Comparison of ENCODE assay signal across 8 mouse cellular contexts in genomic region chr11:33614218-33614617, GRCm38 (mm10). TPM values are rescaled to one million over a fixed set of nuclear protein-coding genes. Genes with fewer than 3 reads are reported as not detected.
DNase-seq lines count a peak whose midpoint lies in the region; ATAC-seq and TF ChIP-seq lines count a peak whose summit lies in the region.

No protein-coding gene starts in this region.

- no peaks in the 10 kb centered on the region for H3K4me1 ChIP-seq in embryonic facial prominence, embryonic 11.5 days (ENCODE audit: control insufficient read depth, insufficient read depth, low read length)
- H3K4me1 ChIP-seq in heart, embryonic 10.5 days = 0 out of 2 replicates have a peak, but pooled peaks cover 5% of the 10 kb centered on the region
- no peaks in the 10 kb centered on the region for H3K4me1 ChIP-seq in kidney, embryonic 16.5 days (ENCODE audit: insufficient read depth, low read length)
- H3K4me1 ChIP-seq in limb, embryonic 14.5 days (ENCODE audit: control insufficient read depth, insufficient read depth, low read length) = no peaks in the 10 kb centered on the region

- H3K27ac ChIP-seq in embryonic facial prominence, embryonic 11.5 days (replicated peaks; ENCODE audit: low read depth, low read length) = no peak overlapping the region
- H3K27ac ChIP-seq in heart, embryonic 10.5 days = no peak overlapping the region
- H3K27ac ChIP-seq in kidney, embryonic 16.5 days (ENCODE audit: low read length) = no peak overlapping the region
- H3K27ac ChIP-seq in limb, embryonic 14.5 days (replicated peaks; ENCODE audit: low read depth, low read length) = no peak overlapping the region

- DNase-seq in A20 (ENCODE audit: low read depth, low spot score) = peak; percentile 60
- peak; percentile 54 to 73 for DNase-seq in adrenal gland, postnatal 36 days
- DNase-seq in embryonic facial prominence, embryonic 11.5 days (ENCODE audit: low spot score) = peak; percentile 88
- peak; percentile 86 for DNase-seq in heart, embryonic 10.5 days (ENCODE audit: low spot score)
- peak; percentile 74 for DNase-seq in limb, embryonic 14.5 days (ENCODE audit: low spot score)
- peak; percentile 17 to 19 for DNase-seq in natural killer cell, adult 2 months (ENCODE audit: low spot score in 2 of 2)
- peak; percentile 11 for DNase-seq in telencephalon, adult 2 months (ENCODE audit: low read depth, low spot score)

- 7% methylated on average over 15 of the region's 15 CpGs for WGBS in embryonic facial prominence, embryonic 11.5 days
- 7% methylated on average over 15 of the region's 15 CpGs for WGBS in heart, embryonic 10.5 days
- 8% methylated on average over 15 of the region's 15 CpGs for WGBS in kidney, embryonic 16.5 days
- WGBS in limb, embryonic 14.5 days = 5% methylated on average over 15 of the region's 15 CpGs

- H3K27me3 ChIP-seq in embryonic facial prominence, embryonic 11.5 days (ENCODE audit: control insufficient read depth, insufficient read depth, low read length) = no peaks in the 10 kb centered on the region
- H3K27me3 ChIP-seq in heart, embryonic 10.5 days (ENCODE audit: insufficient read depth, poor library complexity, severe bottlenecking) = no peaks in the 10 kb centered on the region
- H3K27me3 ChIP-seq in kidney, embryonic 16.5 days (ENCODE audit: insufficient read depth, low read length) = no peaks in the 10 kb centered on the region
- H3K27me3 ChIP-seq in limb, embryonic 14.5 days (ENCODE audit: control insufficient read depth, insufficient read depth, low read length) = no peaks in the 10 kb centered on the region

- ATAC-seq in embryonic facial prominence, embryonic 11.5 days (replicated peaks; ENCODE audit: insufficient number of reproducible peaks, low FRiP score, low TSS enrichment, low read depth) = 0 out of 2 replicates have a peak, but pooled peaks have one; percentile 52
- ATAC-seq in kidney, embryonic 16.5 days (ENCODE audit: low FRiP score, low TSS enrichment) = peak; percentile 79
- peak; percentile 80 for ATAC-seq in limb, embryonic 14.5 days (ENCODE audit: low FRiP score, low read depth)

- H3K4me3 ChIP-seq in embryonic facial prominence, embryonic 11.5 days (ENCODE audit: low read depth, low read length) = no peak overlapping the region
- H3K4me3 ChIP-seq in heart, embryonic 10.5 days = no peak overlapping the region
- no peak overlapping the region for H3K4me3 ChIP-seq in kidney, embryonic 16.5 days (ENCODE audit: low read length)
- no peak overlapping the region for H3K4me3 ChIP-seq in limb, embryonic 14.5 days (replicated peaks; ENCODE audit: low read length)

- no peaks in the 10 kb centered on the region for H3K36me3 ChIP-seq in embryonic facial prominence, embryonic 11.5 days (replicated peaks; ENCODE audit: control insufficient read depth, insufficient read depth, low read depth, low read length)
- no peaks in the 10 kb centered on the region for H3K36me3 ChIP-seq in heart, embryonic 10.5 days
- no peaks in the 10 kb centered on the region for H3K36me3 ChIP-seq in kidney, embryonic 16.5 days (ENCODE audit: insufficient read depth, low read length)
- no peaks in the 10 kb centered on the region for H3K36me3 ChIP-seq in limb, embryonic 14.5 days (ENCODE audit: control insufficient read depth, insufficient read depth, low read length)

- H3K9me3 ChIP-seq in embryonic facial prominence, embryonic 11.5 days (replicated peaks; ENCODE audit: control insufficient read depth, low read length) = no peaks in the 10 kb centered on the region
- H3K9me3 ChIP-seq in heart, embryonic 10.5 days = no peaks in the 10 kb centered on the region
- no peaks in the 10 kb centered on the region for H3K9me3 ChIP-seq in kidney, embryonic 16.5 days (ENCODE audit: low read length)
- H3K9me3 ChIP-seq in limb, embryonic 14.5 days (ENCODE audit: control insufficient read depth, low read length) = no peaks in the 10 kb centered on the region

- H3K4me2 ChIP-seq in embryonic facial prominence, embryonic 11.5 days (ENCODE audit: low read depth, low read length) = no peak overlapping the region
- H3K4me2 ChIP-seq in kidney, embryonic 16.5 days (replicated peaks; ENCODE audit: low read depth, low read length) = no peak overlapping the region
- no peak overlapping the region for H3K4me2 ChIP-seq in limb, embryonic 14.5 days (replicated peaks; ENCODE audit: low read depth, low read length, severe bottlenecking)

- 0 out of 2 replicates have a peak, but pooled peaks have one; percentile 24 for TF ChIP-seq POLR2A in limb, embryonic 14.5 days (IDR thresholded peaks at IDR 0.05; ENCODE audit: borderline replicate concordance, extremely low read depth, insufficient read depth, insufficient read length)

- no peak overlapping the region for H3K9ac ChIP-seq in embryonic facial prominence, embryonic 11.5 days (replicated peaks; ENCODE audit: low read length)
- no peak overlapping the region for H3K9ac ChIP-seq in kidney, embryonic 16.5 days (replicated peaks; ENCODE audit: low read length)
- H3K9ac ChIP-seq in limb, embryonic 14.5 days (ENCODE audit: low read depth, low read length, severe bottlenecking) = no peak overlapping the region

RNA-seq across cellular contexts. Expression of gene D130052B06Rik, which starts 15.1 kb away (rescaled TPM):
- not detected for total RNA-seq in adrenal gland, postnatal 36 days (2021)
- polyA plus RNA-seq in embryonic facial prominence, embryonic 11.5 days (2014; fragmentation: Nextera tagmentation; extraction: Ambion mirVana) = 0.08 and 0.11 TPM in 2 replicates
- polyA plus RNA-seq in heart, embryonic 10.5 days (2016; fragmentation: Nextera tagmentation; extraction: Ambion mirVana) = not detected in 2 replicates
- polyA plus RNA-seq in kidney, embryonic 16.5 days (2015; fragmentation: Nextera tagmentation; extraction: Ambion mirVana) = not detected in 2 replicates
- 0.06 and 0.14 TPM in 2 replicates for polyA plus RNA-seq in limb, embryonic 14.5 days (2012; rRNA removed)
- 0.08 TPM in 2 replicates for polyA plus RNA-seq in limb, embryonic 14.5 days (2014; fragmentation: Nextera tagmentation; extraction: Ambion mirVana)

RNA-seq across cellular contexts. Expression of gene Gabrp, which starts 35.5 kb away (rescaled TPM):
- not detected for total RNA-seq in adrenal gland, postnatal 36 days (2021)
- 2.7 and 3.0 TPM in 2 replicates for polyA plus RNA-seq in embryonic facial prominence, embryonic 11.5 days (2014; fragmentation: Nextera tagmentation; extraction: Ambion mirVana)
- 1.8 and 3.6 TPM in 2 replicates for polyA plus RNA-seq in heart, embryonic 10.5 days (2016; fragmentation: Nextera tagmentation; extraction: Ambion mirVana)
- polyA plus RNA-seq in kidney, embryonic 16.5 days (2015; fragmentation: Nextera tagmentation; extraction: Ambion mirVana) = 0.92 and 1.3 TPM in 2 replicates
- polyA plus RNA-seq in limb, embryonic 14.5 days (2012; rRNA removed) = 11.5 and 17.0 TPM in 2 replicates
- 9.2 and 13.6 TPM in 2 replicates for polyA plus RNA-seq in limb, embryonic 14.5 days (2014; fragmentation: Nextera tagmentation; extraction: Ambion mirVana)

Comparison
In these comparisons a context has a peak if more than half of its experiments do, and no peak if none do; other contexts are left out.
1. DNase-seq: peak in every context shown above with its lines; median percentile 88 in embryonic facial prominence, embryonic 11.5 days; 86 in heart, embryonic 10.5 days; 74 in limb, embryonic 14.5 days; 64 in adrenal gland, postnatal 36 days; 60 in A20; 18 in natural killer cell, adult 2 months; 11 in telencephalon, adult 2 months.